Mouse (Mus musculus) MEL (cell line): ENCODE measurements around the gene Arid5b. TPM values are rescaled to one million over a fixed set of nuclear protein-coding genes. Genes with fewer than 3 reads are reported as not detected.

Experiments
- DNase-seq: peaks from one replicate; pipeline ENCODE4 v3.0.0; 2011; ENCODE audit warnings: low read depth, low spot score
- H3K27ac ChIP-seq: 2 replicates; pipeline ENCODE4 v1.5.1; 2012; ENCODE audit warnings: low read depth, mild to moderate bottlenecking, control low read depth, low read length, moderate library complexity; ENCODE audit not compliant: control insufficient read depth
- H3K27me3 ChIP-seq, 2 experiments: fragments of 150-350 bp in 1 of 2; sonication (generic) in 1 of 2; 2 replicates each; pipeline ENCODE4 v1.6.1; 2012; ENCODE audit warnings: low read length in 2 of 2, mild to moderate bottlenecking in 2 of 2, improper control_type of control experiment in 1 of 2, moderate library complexity in 1 of 2; ENCODE audit not compliant: insufficient read depth in 2 of 2, control insufficient read depth in 1 of 2
- H3K36me3 ChIP-seq, 2 experiments: 2 replicates each; pipeline ENCODE4 v1.6.1; 2012 to 2014; ENCODE audit warnings: low read length in 2 of 2, improper control_type of control experiment in 1 of 2, inconsistent platforms in 1 of 2, mild to moderate bottlenecking in 1 of 2; ENCODE audit not compliant: insufficient read depth in 2 of 2, control insufficient read depth in 1 of 2
- H3K4me1 ChIP-seq, 2 experiments: fragments of 150-350 bp in 1 of 2; sonication (generic) in 1 of 2; 2 replicates each; pipeline ENCODE4 v1.6.1; 2012; ENCODE audit warnings: low read length in 2 of 2, improper control_type of control experiment in 1 of 2, mild to moderate bottlenecking in 1 of 2; ENCODE audit not compliant: insufficient read depth in 2 of 2, control insufficient read depth in 1 of 2
- H3K4me3 ChIP-seq, 2 experiments: fragments of 150-350 bp in 1 of 2; sonication (generic) in 1 of 2; 2 replicates each; pipeline ENCODE4 v1.5.1; 2012; ENCODE audit warnings: low read depth in 2 of 2, low read length in 2 of 2, mild to moderate bottlenecking in 2 of 2, moderate library complexity in 2 of 2, control low read depth in 1 of 2, improper control_type of control experiment in 1 of 2; ENCODE audit not compliant: control insufficient read depth in 1 of 2, insufficient read depth in 1 of 2
- H3K79me2 ChIP-seq: 2 replicates; pipeline ENCODE4 v1.6.1; 2012; ENCODE audit warnings: mild to moderate bottlenecking, low read length, moderate library complexity; ENCODE audit not compliant: control insufficient read depth, poor library complexity, insufficient read depth
- H3K9ac ChIP-seq: 2 replicates; pipeline ENCODE4 v1.6.1; 2012; ENCODE audit warnings: low read depth, mild to moderate bottlenecking, control low read depth, low read length, moderate library complexity; ENCODE audit not compliant: control insufficient read depth, poor library complexity, severe bottlenecking
- H3K9me3 ChIP-seq: fragments of 150-350 bp; sonication (generic); replicated peaks from 2 replicates; pipeline ENCODE4 v1.6.1; 2012; ENCODE audit warnings: mild to moderate bottlenecking, low read length, improper control_type of control experiment, moderate library complexity; ENCODE audit not compliant: insufficient read depth
- CHD1 ChIP-seq: IDR thresholded peaks from 2 replicates; pipeline ENCODE4 v1.6.1; 2012; ENCODE audit warnings: low read depth, mild to moderate bottlenecking, inconsistent platforms, low read length, improper control_type of control experiment
- CTCF ChIP-seq, 3 experiments: IDR thresholded peaks in 2 of 3; conservative IDR thresholded peaks in 1 of 3; 2 replicates each; pipeline ENCODE4 v1.5.1; 2011 to 2012; ENCODE audit warnings: low read length in 3 of 3, low read depth in 2 of 3, mild to moderate bottlenecking in 2 of 3, improper control_type of control experiment in 1 of 3, inconsistent platforms in 1 of 3, mixed read lengths in 1 of 3, moderate library complexity in 1 of 3; ENCODE audit not compliant: control insufficient read depth in 1 of 3, insufficient read depth in 1 of 3, poor library complexity in 1 of 3, severe bottlenecking in 1 of 3
- GABPA ChIP-seq: IDR thresholded peaks from 2 replicates; pipeline ENCODE4 v1.6.1; 2012; ENCODE audit warnings: low read depth, mild to moderate bottlenecking, inconsistent platforms, low read length, improper control_type of control experiment, moderate library complexity
- JUND ChIP-seq: IDR thresholded peaks from 2 replicates; pipeline ENCODE4 v1.6.1; 2011; ENCODE audit warnings: low read depth, mild to moderate bottlenecking, improper control_type of control experiment, low read length
- KAT2A ChIP-seq: conservative IDR thresholded peaks from 2 replicates; pipeline ENCODE4 v1.6.1; 2012; ENCODE audit warnings: low read depth, low read length, improper control_type of control experiment, inconsistent platforms
- MAFK ChIP-seq: IDR thresholded peaks from 2 replicates; pipeline ENCODE4 v1.6.1; 2011; ENCODE audit warnings: low read depth, mild to moderate bottlenecking, low read length, improper control_type of control experiment, borderline replicate concordance
- MAX ChIP-seq: IDR thresholded peaks from 2 replicates; pipeline ENCODE4 v1.6.1; 2011; ENCODE audit warnings: low read length, improper control_type of control experiment
- MYC ChIP-seq: IDR thresholded peaks from 2 replicates; pipeline ENCODE4 v1.6.1; 2011; ENCODE audit warnings: low read depth, mild to moderate bottlenecking, low read length, improper control_type of control experiment, moderate library complexity
- NELFE ChIP-seq: IDR thresholded peaks from 2 replicates; pipeline ENCODE4 v1.6.1; 2011; ENCODE audit warnings: low read depth, low read length, improper control_type of control experiment
- RAD21 ChIP-seq: IDR thresholded peaks from 2 replicates; pipeline ENCODE4 v1.6.1; 2011; ENCODE audit warnings: mild to moderate bottlenecking, low read depth, low read length, improper control_type of control experiment
- RCOR1 ChIP-seq: IDR thresholded peaks from 2 replicates; pipeline ENCODE4 v1.6.1; 2012; ENCODE audit warnings: low read depth, mild to moderate bottlenecking, inconsistent platforms, low read length, improper control_type of control experiment
- SMC3 ChIP-seq: IDR thresholded peaks from 2 replicates; pipeline ENCODE4 v1.6.1; 2011; ENCODE audit warnings: low read depth, low read length, improper control_type of control experiment
- UBTF ChIP-seq: IDR thresholded peaks from 2 replicates; pipeline ENCODE4 v1.6.1; 2012; ENCODE audit warnings: low read depth, mild to moderate bottlenecking, inconsistent platforms, low read length, improper control_type of control experiment, moderate library complexity, borderline replicate concordance; ENCODE audit not compliant: insufficient read depth
- ZC3H11A ChIP-seq: IDR thresholded peaks from 2 replicates; pipeline ENCODE4 v1.6.1; 2012; ENCODE audit warnings: low read depth, mild to moderate bottlenecking, inconsistent platforms, low read length, improper control_type of control experiment
- polyA plus RNA-seq, 2 experiments: library from polyadenylated mRNA; stranded (reverse) in 1 of 2; unstranded in 1 of 2; fragments of >175 nt in 1 of 2; fragments of >200 nt in 1 of 2; gene quantifications; 2 replicates each; pipeline versions ENCODE4 v1.2.1 to v1.2.4; 2012; ENCODE audit warnings: low replicate concordance in 2 of 2, low read depth in 1 of 2; ENCODE audit not compliant: insufficient read length in 2 of 2, insufficient read depth in 1 of 2, missing spikeins in 1 of 2
- total RNA-seq: library from RNA; depleted of rRNA; stranded (reverse); fragments of 300-350 nt; gene quantifications from 2 replicates; pipeline ENCODE4 v1.2.3, GENCODE M21; 2012

Gene Arid5b
- total and polyA plus RNA-seq, 3 experiments: 0.03 TPM; not detected in 2

- DNase-seq: no peak
- Histone ChIP-seq H3K4me3 (no peak overlapping the region), H3K9ac (no peak overlapping the region), H3K36me3 (no peaks in the 10 kb centered on the region), H3K9me3 (no peaks in the 10 kb centered on the region), H3K4me1 (no peaks in the 10 kb centered on the region), H3K27me3 (no peaks in the 10 kb centered on the region; a peak in 1 of 4 replicates), H3K27ac (no peak overlapping the region), H3K79me2 (no peaks in the 10 kb centered on the region)
- TF ChIP-seq CTCF (IDR thresholded peaks at IDR 0.05 in 2 of 3, conservative IDR thresholded peaks at IDR 0.05 in 1 of 3; ENCODE audit: control insufficient read depth in 1 of 3, insufficient read depth in 1 of 3, low read depth in 2 of 3, low read length in 3 of 3, poor library complexity in 1 of 3, severe bottlenecking in 1 of 3): no peak
Observed at GRCm38 (mm10) chr10:68095136-68095535, 183.4 kb downstream of the Arid5b start.

GRCm38 (mm10) chr10:68093496-68093895, 185.0 kb downstream of the Arid5b start:
- no peaks in the 10 kb centered on the region for H3K79me2 ChIP-seq
- no peak overlapping the region for H3K4me3 ChIP-seq
- H3K4me1 ChIP-seq: no peaks in the 10 kb centered on the region
- H3K9ac ChIP-seq: no peak overlapping the region
- H3K27me3 ChIP-seq: no peaks in the 10 kb centered on the region; a peak in 1 of 4 replicates
- H3K27ac ChIP-seq: no peak overlapping the region
- DNase-seq: no peak
- no peaks in the 10 kb centered on the region for H3K9me3 ChIP-seq
- no peaks in the 10 kb centered on the region for H3K36me3 ChIP-seq
- no peak for TF ChIP-seq SMC3
- no peak for TF ChIP-seq UBTF
- no peak for TF ChIP-seq MAFK
- no peak for TF ChIP-seq GABPA
- TF ChIP-seq KAT2A: no peak
- no peak for TF ChIP-seq RCOR1
- no peak for TF ChIP-seq ZC3H11A
- no peak for TF ChIP-seq JUND
- no peak for TF ChIP-seq MAX
- TF ChIP-seq CHD1: no peak
- no peak for TF ChIP-seq MYC

- DNase-seq: peak; percentile 29
- TF ChIP-seq GABPA: no peak
- no peak for TF ChIP-seq NELFE
- no peak for TF ChIP-seq RAD21
- TF ChIP-seq ZC3H11A: no peak
- Histone ChIP-seq H3K4me1 (no peaks in the 10 kb centered on the region), H3K36me3 (no peaks in the 10 kb centered on the region), H3K9me3 (no peaks in the 10 kb centered on the region), H3K4me3 (no peak overlapping the region), H3K9ac (no peak overlapping the region), H3K79me2 (no peaks in the 10 kb centered on the region), H3K27me3 (no peaks in the 10 kb centered on the region), H3K27ac (no peak overlapping the region)
Observed at GRCm38 (mm10) chr10:68091840-68092239, 186.7 kb downstream of the Arid5b start.
